Mouse (Mus musculus) forebrain, embryonic 15.5 days (tissue): ENCODE results near the gene Crhr2. TPM values are rescaled to one million over a fixed set of nuclear protein-coding genes. Genes with fewer than 3 reads are reported as not detected.

Source experiments
- ATAC-seq: fragments of 200-750 bp; cut with Nextera tagmentation; replicated peaks from 2 replicates; pipeline ENCODE4 v1.8.0; 2017; ENCODE audit warnings: mild to moderate bottlenecking, moderate TSS enrichment, moderate library complexity
- H3K27ac ChIP-seq: fragments of 300-500 bp; sonication (generic); replicated peaks from 2 replicates; pipeline ENCODE4 v1.5.1; 2015; ENCODE audit warnings: mild to moderate bottlenecking, inconsistent platforms
- H3K27me3 ChIP-seq: fragments of 300-500 bp; sonication (generic); 2 replicates; pipeline ENCODE4 v1.6.1; 2015; ENCODE audit warnings: inconsistent platforms
- H3K36me3 ChIP-seq: fragments of 300-500 bp; sonication (generic); 2 replicates; pipeline ENCODE4 v1.6.1; 2015; ENCODE audit warnings: mild to moderate bottlenecking, inconsistent platforms
- H3K4me1 ChIP-seq: fragments of 300-500 bp; sonication (generic); 2 replicates; pipeline ENCODE4 v1.6.1; 2015; ENCODE audit warnings: inconsistent platforms
- H3K4me2 ChIP-seq: fragments of 300-500 bp; sonication (generic); replicated peaks from 2 replicates; pipeline ENCODE4 v1.6.1; 2015; ENCODE audit warnings: mild to moderate bottlenecking, inconsistent platforms
- H3K4me3 ChIP-seq: fragments of 300-500 bp; sonication (generic); 2 replicates; pipeline ENCODE4 v1.5.1; 2015; ENCODE audit warnings: mild to moderate bottlenecking, inconsistent platforms
- H3K9ac ChIP-seq: fragments of 300-500 bp; sonication (generic); replicated peaks from 2 replicates; pipeline ENCODE4 v1.6.1; 2015; ENCODE audit warnings: mild to moderate bottlenecking, inconsistent platforms
- H3K9me3 ChIP-seq: fragments of 300-500 bp; sonication (generic); 2 replicates; pipeline ENCODE4 v1.6.1; 2016; ENCODE audit warnings: inconsistent platforms
- WGBS: fragments of 180-500 bp; shearing (Covaris S2); methylation state at CpG from one replicate; pipeline ENCODE4 v1.1.7; 2015; ENCODE audit warnings: mixed read lengths; 5-methylcytosine and 5-hydroxymethylcytosine counted together
- polyA plus RNA-seq: library from polyadenylated mRNA; unstranded; fragments of >200 nt; fragmentation: Nextera tagmentation; extraction: Ambion mirVana; gene quantifications from 2 replicates; pipeline ENCODE4 v1.2.1, GENCODE M21; 2015

The Crhr2 gene
- polyA plus RNA-seq, 1 experiment from 2014 or later: 0.60 TPM

DNA sequence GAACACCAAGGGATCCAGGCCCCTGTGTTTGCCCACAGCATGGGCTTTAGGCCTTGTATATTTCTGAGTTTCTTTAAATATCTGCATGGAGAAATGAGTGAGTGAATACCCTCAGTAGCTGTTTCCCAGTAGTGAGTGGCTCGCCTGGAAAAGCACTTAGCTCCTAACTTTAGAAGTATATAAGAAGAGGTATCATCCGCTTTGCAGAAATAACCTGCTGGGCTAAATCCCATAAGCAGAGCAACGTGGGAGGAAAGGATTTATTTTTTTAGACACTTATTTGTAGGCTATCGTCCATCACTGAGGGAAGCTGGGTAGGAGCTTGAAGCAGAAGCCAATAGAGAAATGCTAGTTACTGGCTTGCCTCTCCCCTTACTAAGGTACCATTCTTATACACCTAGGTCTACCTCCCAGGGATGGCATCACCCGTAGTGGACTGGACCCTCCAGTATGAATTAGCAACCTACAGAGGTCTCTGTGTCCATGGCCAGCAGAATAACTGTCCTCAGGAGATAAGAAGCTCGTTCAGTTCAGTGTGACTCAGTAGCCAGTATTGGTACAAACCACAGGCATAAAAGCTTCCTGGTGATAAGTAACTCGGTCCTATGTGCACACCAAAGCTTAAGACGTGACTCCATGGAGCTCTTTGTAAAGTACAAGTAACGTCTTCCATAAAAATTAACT is 68.9 kb downstream of the Crhr2 start:
- Histone ChIP-seq H3K9me3 (no peaks in the 10 kb centered on the region), H3K27me3 (no peaks in the 10 kb centered on the region), H3K4me1 (peaks cover 9% of the 10 kb centered on the region), H3K4me2 (no peak overlapping the region), H3K27ac (no peak overlapping the region), H3K9ac (no peak overlapping the region), H3K36me3 (peaks cover 83% of the 10 kb centered on the region), H3K4me3 (no peak overlapping the region)
- ATAC-seq: no peak
- WGBS: 91% methylated on average over 9 of the region's 9 CpGs

DNA sequence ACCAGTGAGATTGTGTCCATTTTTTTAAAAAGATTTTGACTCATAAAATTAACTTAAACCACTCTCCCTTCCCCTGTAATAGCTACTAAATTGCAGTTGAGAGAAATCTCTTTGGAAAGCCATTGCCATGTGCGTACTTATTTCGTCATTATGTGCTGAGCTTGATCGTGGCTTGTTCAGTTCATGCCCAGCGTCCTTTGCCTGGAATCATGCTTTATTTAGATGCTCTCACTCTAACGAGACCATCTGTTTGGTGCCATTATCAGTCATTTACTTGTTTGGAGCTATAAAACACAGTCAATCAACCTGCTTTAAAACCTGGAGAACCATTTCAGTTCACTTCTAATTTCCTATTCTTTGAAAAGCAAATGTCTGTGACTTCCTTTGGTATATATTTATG is 70.6 kb downstream of the Crhr2 start:
- no peak for ATAC-seq

DNA sequence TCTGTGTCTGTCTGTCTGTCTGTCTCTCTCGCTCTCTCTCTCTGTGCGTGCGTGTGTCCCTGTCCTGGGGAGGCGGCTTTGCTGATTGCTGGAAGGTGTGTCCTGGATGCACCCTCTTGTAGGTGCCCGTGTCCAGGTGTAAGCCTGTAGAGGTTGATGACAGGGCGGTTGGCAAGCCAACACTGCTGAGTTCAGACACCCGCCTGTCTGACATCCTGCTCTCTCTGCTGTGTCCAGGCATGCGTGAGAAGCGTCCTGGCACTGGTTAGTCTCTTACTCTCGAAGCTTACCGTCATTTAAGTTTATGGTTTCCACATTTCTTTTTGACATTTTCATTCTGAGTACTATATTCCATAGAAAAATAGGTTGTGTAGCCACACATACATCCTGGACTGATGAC is 71.5 kb downstream of the Crhr2 start:
- Histone ChIP-seq H3K9me3 (no peaks in the 10 kb centered on the region), H3K27ac (no peak overlapping the region), H3K4me1 (peaks cover 9% of the 10 kb centered on the region), H3K4me3 (no peak overlapping the region), H3K36me3 (peaks cover 79% of the 10 kb centered on the region), H3K9ac (no peak overlapping the region), H3K27me3 (no peaks in the 10 kb centered on the region), H3K4me2 (no peak overlapping the region)
- no peak for ATAC-seq
- 94% methylated on average over 11 of the region's 11 CpGs for WGBS

More for the DNA sequence above, 70.6 kb downstream of the Crhr2 start:
- H3K9me3 ChIP-seq: no peaks in the 10 kb centered on the region
- no peak overlapping the region for H3K4me2 ChIP-seq
- no peaks in the 10 kb centered on the region for H3K27me3 ChIP-seq
- H3K4me3 ChIP-seq: no peak overlapping the region
- H3K4me1 ChIP-seq: peaks cover 9% of the 10 kb centered on the region
- no peak overlapping the region for H3K9ac ChIP-seq
- 33% methylated on average over 5 of the region's 5 CpGs for WGBS
- peak overlapping the region; percentile 48; the same call in 1 of the 2 replicates for H3K27ac ChIP-seq
- peaks cover 77% of the 10 kb centered on the region for H3K36me3 ChIP-seq

DNA sequence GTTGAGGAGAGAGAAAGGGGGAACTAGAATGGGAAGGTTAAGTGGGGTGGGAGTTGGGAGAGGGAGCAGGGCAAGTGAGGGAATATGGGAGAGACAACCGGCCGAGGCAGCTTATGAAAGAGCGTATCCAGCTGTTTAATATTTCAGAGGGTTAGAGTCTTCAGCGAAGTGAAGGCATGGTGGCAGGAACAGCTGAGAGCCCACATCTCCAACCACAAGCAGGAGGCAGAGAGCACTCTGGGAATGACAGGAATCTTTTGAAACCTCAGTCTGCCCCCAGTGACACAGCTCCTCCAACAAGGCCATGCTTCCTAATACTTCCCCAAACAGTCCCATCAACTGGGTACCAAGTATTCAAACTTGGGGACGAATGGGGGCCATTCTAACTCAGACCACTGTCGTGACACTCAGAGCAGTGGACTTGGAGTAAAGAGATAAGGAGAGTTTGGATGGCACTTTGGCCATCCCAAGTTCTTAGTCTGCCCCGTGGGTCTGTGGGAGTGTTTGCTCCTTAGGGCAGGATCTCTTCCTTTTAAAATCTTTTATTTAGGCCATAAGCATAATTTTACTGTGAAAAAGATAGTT is 72.5 kb downstream of the Crhr2 start:
- Histone ChIP-seq H3K36me3 (peaks cover 79% of the 10 kb centered on the region), H3K27me3 (no peaks in the 10 kb centered on the region), H3K9me3 (no peaks in the 10 kb centered on the region), H3K27ac (no peak overlapping the region), H3K4me1 (peaks cover 9% of the 10 kb centered on the region), H3K4me2 (no peak overlapping the region), H3K9ac (no peak overlapping the region), H3K4me3 (no peak overlapping the region)
- no peak for ATAC-seq
- 95% methylated on average over 7 of the region's 7 CpGs for WGBS

DNA sequence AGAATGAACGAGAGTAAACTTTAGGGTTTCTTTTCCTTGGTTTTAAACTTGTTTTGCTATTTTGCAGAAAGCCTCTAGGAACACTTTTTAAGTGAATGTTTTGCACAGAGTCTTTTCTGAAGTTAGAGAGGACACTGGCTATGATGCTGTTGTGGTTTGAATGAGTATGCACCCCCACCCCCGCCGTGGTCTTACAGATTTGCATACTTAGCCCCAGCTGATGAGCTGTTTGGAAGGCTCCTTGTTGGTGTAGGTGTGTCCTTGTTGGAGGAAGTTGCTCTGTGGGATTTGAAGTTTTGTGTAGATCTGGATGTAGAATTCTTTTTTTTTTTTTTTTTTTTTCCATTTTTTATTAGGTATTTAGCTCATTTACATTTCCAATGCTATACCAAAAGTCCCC is 75.4 kb downstream of the Crhr2 start:
- Histone ChIP-seq H3K36me3 (peaks cover 80% of the 10 kb centered on the region), H3K4me2 (no peak overlapping the region), H3K27me3 (no peaks in the 10 kb centered on the region), H3K4me1 (peaks cover 9% of the 10 kb centered on the region), H3K9me3 (no peaks in the 10 kb centered on the region), H3K27ac (no peak overlapping the region), H3K4me3 (no peak overlapping the region), H3K9ac (no peak overlapping the region)
- no peak for ATAC-seq
- 90% methylated on average over 3 of the region's 3 CpGs for WGBS

DNA sequence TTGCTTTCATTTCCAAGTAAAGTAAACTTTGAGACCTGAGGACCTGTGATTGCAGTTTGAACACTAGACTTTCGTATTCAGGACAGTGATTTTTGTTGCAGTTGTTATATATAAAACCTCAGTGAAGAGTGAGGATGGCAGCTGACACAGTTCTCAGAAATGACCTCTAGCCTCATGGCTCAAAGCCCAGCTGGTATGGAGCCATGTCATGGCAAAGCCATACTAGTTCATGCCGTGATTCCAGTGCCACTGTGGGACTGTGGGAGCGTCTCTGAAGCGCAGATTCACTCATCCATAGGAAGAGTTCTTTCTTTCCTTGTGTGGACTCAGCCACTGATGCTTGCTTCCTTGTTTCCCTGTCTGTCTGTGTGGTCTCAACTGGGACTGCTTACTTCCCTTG is 78.3 kb downstream of the Crhr2 start:
- Histone ChIP-seq H3K4me2 (no peak overlapping the region), H3K4me1 (no peaks in the 10 kb centered on the region), H3K9me3 (no peaks in the 10 kb centered on the region), H3K4me3 (no peak overlapping the region), H3K27me3 (no peaks in the 10 kb centered on the region), H3K36me3 (peaks cover 87% of the 10 kb centered on the region), H3K27ac (no peak overlapping the region), H3K9ac (no peak overlapping the region)
- WGBS: 93% methylated on average over 4 of the region's 4 CpGs
- ATAC-seq: no peak

DNA sequence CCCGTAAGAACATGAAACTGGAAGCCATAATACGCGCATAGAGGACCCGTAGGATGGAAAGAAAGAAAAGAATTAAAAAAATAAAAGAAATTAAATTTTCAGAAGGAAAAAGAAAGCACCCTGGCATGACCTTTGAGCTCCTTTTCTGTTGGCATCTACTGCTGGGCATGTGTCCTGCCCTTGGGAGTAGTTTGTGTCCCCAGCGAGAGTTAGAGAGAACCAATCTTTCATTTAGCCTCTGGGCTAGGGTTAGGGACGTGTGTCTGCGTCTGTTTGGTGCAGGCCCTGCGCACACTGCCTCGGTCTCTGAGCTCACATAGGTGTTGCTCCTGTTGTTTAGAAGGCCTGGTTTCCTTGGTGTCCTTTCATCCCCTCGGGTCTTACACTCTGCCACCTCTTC is 83.6 kb downstream of the Crhr2 start:
- 94% methylated on average over 10 of the region's 10 CpGs for WGBS
- Histone ChIP-seq H3K9ac (no peak overlapping the region), H3K9me3 (no peaks in the 10 kb centered on the region), H3K27me3 (no peaks in the 10 kb centered on the region), H3K4me1 (peaks cover 5% of the 10 kb centered on the region; the same call in 1 of the 2 replicates), H3K4me2 (no peak overlapping the region), H3K27ac (no peak overlapping the region), H3K36me3 (peaks cover 64% of the 10 kb centered on the region), H3K4me3 (no peak overlapping the region)
- no peak for ATAC-seq

DNA sequence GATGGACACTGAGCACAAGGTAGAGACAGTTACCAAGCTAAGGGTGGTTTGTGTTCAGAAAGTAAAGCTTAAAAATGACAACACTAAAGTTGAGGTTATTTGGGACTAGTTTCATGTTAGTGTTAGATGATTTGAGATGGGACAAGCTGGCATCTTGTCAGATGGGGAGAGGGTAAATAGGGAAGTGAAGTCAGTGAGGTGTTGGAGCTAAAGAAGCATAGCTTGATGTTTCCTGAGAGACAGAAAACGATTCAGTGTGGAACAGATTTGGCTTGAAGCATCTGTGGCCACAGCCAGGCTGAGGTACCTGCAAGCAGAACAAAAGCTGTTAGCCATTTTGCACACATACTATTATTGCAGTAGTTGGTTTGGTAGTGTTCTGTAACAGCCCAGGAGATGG is 87.5 kb downstream of the Crhr2 start:
- no peak for ATAC-seq
- WGBS: 63% methylated on average over 1 of the region's 1 CpGs
- peaks cover 28% of the 10 kb centered on the region for H3K36me3 ChIP-seq

DNA sequence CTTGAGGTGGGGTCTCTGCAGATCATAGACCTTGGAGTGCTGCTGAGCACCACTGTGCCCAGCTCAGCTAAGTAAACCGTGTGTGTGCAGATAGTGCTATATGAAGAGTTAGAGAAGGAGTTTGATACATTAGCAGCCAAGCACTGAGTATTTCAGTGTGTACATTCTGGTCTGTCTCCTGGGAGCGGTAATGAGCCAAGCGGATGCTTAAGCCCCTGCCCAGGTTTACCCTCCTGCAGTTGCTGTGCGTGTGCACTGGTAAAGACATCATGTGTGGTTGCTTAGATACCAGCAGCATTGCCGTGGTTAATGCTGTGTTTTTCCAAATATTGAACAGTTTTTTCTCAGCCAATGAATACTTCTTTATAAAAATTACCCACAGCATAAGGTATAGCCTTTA is 88.3 kb downstream of the Crhr2 start:
- Histone ChIP-seq H3K36me3 (peaks cover 21% of the 10 kb centered on the region), H3K4me1 (peaks cover 14% of the 10 kb centered on the region), H3K27ac (no peak overlapping the region), H3K9me3 (no peaks in the 10 kb centered on the region), H3K27me3 (no peaks in the 10 kb centered on the region), H3K4me2 (no peak overlapping the region), H3K4me3 (no peak overlapping the region), H3K9ac (no peak overlapping the region)
- 67% methylated on average over 5 of the region's 5 CpGs for WGBS
- no peak; the same call in 1 of the 2 replicates for ATAC-seq

More for the DNA sequence above, 87.5 kb downstream of the Crhr2 start:
- peaks cover 6% of the 10 kb centered on the region; the same call in 1 of the 2 replicates for H3K4me1 ChIP-seq
- no peaks in the 10 kb centered on the region for H3K27me3 ChIP-seq
- H3K4me3 ChIP-seq: no peak overlapping the region
- H3K9me3 ChIP-seq: no peaks in the 10 kb centered on the region
- no peak overlapping the region for H3K27ac ChIP-seq
- no peak overlapping the region for H3K9ac ChIP-seq
- H3K4me2 ChIP-seq: no peak overlapping the region

DNA sequence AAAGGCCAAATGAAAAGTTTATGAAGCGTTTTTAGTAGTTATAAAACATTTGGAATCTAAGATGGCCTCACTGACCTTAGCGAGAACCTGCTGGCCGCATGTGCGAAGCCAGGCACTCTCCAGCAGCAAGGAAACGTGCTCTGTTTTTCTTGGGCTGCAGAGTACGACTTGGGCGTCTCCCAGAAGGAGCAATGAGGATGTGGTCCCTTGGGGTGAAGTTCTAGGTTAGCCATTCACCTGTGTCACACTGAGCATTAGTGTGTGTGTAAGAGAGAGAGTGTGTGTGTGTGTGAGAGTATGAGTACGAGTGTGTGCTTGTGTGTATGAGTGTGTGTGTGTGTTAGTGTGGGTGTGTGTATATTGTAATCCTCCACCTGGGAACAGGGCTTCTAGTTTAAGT is 89.6 kb downstream of the Crhr2 start:
- Histone ChIP-seq H3K27ac (no peak overlapping the region), H3K9me3 (no peaks in the 10 kb centered on the region), H3K4me1 (peaks cover 23% of the 10 kb centered on the region), H3K36me3 (peaks cover 11% of the 10 kb centered on the region), H3K4me2 (no peak overlapping the region), H3K9ac (no peak overlapping the region), H3K4me3 (no peak overlapping the region), H3K27me3 (no peaks in the 10 kb centered on the region)
- ATAC-seq: no peak
- 88% methylated on average over 8 of the region's 8 CpGs for WGBS
